Comparison of ENCODE assay signal across 8 mouse cellular contexts in the genomic region with DNA sequence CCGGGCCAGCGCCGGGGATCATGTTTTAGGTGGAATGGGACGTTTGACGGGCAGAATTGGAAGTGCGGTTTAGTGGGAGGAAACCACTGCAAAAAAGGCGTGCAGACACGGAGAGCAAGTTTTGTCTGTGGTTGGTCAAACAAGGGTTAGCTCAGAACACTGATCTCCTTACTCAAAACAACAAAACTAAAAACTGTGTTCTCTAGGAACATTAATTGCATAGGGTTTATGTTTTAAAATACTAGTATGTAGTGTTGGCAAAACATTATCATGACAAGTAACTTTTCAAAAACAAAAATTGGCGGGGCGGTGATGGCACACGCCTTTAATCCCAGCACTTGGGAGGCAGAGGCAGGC. TPM values are rescaled to one million over a fixed set of nuclear protein-coding genes. Genes with fewer than 3 reads are reported as not detected.
DNase-seq lines count a peak whose midpoint lies in the region; ATAC-seq and TF ChIP-seq lines count a peak whose summit lies in the region.

No protein-coding gene starts in this region.

- no peaks in the 10 kb centered on the region for H3K9me3 ChIP-seq in liver, embryonic 12.5 days (replicated peaks)
- no peaks in the 10 kb centered on the region for H3K9me3 ChIP-seq in stomach, postnatal 0 days (ENCODE audit: control insufficient read depth, low read length)

- H3K4me2 ChIP-seq in liver, embryonic 12.5 days: peak overlapping the region; percentile 87
- peak overlapping the region; percentile 69 for H3K4me2 ChIP-seq in stomach, postnatal 0 days (replicated peaks; ENCODE audit: low read depth)

- 28% methylated on average over 11 of the region's 11 CpGs for WGBS in thymus, adult 2 months
- WGBS in liver, embryonic 12.5 days (ENCODE audit: insufficient replicate concordance): 28% methylated on average over 11 of the region's 11 CpGs
- WGBS in stomach, postnatal 0 days: 29% methylated on average over 11 of the region's 11 CpGs

- no peak for TF ChIP-seq POLR2A in thymus, adult 2 months (IDR thresholded peaks at IDR 0.05; ENCODE audit: control insufficient read depth, extremely low read depth, insufficient read depth, low read length, poor library complexity)

- peak overlapping the region; percentile 77 for H3K9ac ChIP-seq in liver, embryonic 12.5 days
- H3K9ac ChIP-seq in stomach, postnatal 0 days (ENCODE audit: low read length): peak overlapping the region; percentile 76

- no peak for DNase-seq in gastrocnemius, adult 2 months
- no peak for DNase-seq in gastrocnemius, adult 8-10 months (ENCODE audit: low spot score in 2 of 2)
- DNase-seq in thymus, adult 2 months: peak; percentile 2
- no peak for DNase-seq in thymus, adult 18-20 months
- DNase-seq in stomach, postnatal 0 days (ENCODE audit: low spot score): no peak
- no peak for DNase-seq in spleen, postnatal 36 days (ENCODE audit: low spot score in 2 of 2)
- DNase-seq in gastrocnemius, postnatal 36 days: no peak

- intact Hi-C loops in gastrocnemius, adult 2 months (cut with DNase I): no loop called here
- intact Hi-C loops in gastrocnemius, postnatal 36 days (cut with DNase I): no loop called here

- H3K4me3 ChIP-seq in gastrocnemius, adult 2 months: peak overlapping the region; percentile 78
- peak overlapping the region; percentile 70 for H3K4me3 ChIP-seq in thymus, adult 2 months (ENCODE audit: control insufficient read depth, insufficient read depth, low read length)
- H3K4me3 ChIP-seq in liver, embryonic 12.5 days: peak overlapping the region; percentile 73
- H3K4me3 ChIP-seq in stomach, postnatal 0 days (ENCODE audit: low read depth, low read length): peak overlapping the region; percentile 60

- no peak for TF ChIP-seq EP300 in stomach, postnatal 0 days (optimal IDR thresholded peaks at IDR 0.05)

- peak overlapping the region; percentile 93 for H3K27ac ChIP-seq in gastrocnemius, adult 2 months
- peak overlapping the region; percentile 78 for H3K27ac ChIP-seq in thymus, adult 2 months (ENCODE audit: control insufficient read depth, insufficient read depth, low read length)
- peak overlapping the region; percentile 91 for H3K27ac ChIP-seq in liver, embryonic 12.5 days
- H3K27ac ChIP-seq in stomach, postnatal 0 days (replicated peaks): peak overlapping the region; percentile 92

- no peaks in the 10 kb centered on the region for H3K36me3 ChIP-seq in thymus, adult 2 months (ENCODE audit: control insufficient read depth, insufficient read depth, low read length)
- H3K36me3 ChIP-seq in liver, embryonic 12.5 days: peaks cover 24% of the 10 kb centered on the region
- peaks cover 3% of the 10 kb centered on the region; the same call in 1 of the 2 replicates for H3K36me3 ChIP-seq in stomach, postnatal 0 days (ENCODE audit: control insufficient read depth, insufficient read depth, low read length)

- no peak for TF ChIP-seq CTCF in gastrocnemius, adult 2 months (IDR thresholded peaks at IDR 0.05)
- TF ChIP-seq CTCF in thymus, adult 2 months (IDR thresholded peaks at IDR 0.05; ENCODE audit: borderline replicate concordance, control insufficient read depth, extremely low read depth, insufficient read depth, low read length, poor library complexity): no peak
- TF ChIP-seq CTCF in stomach, postnatal 0 days (IDR thresholded peaks at IDR 0.05; ENCODE audit: low read depth): no peak

- no peaks in the 10 kb centered on the region for H3K27me3 ChIP-seq in thymus, adult 2 months (ENCODE audit: control insufficient read depth, insufficient read depth, low read length)
- no peaks in the 10 kb centered on the region for H3K27me3 ChIP-seq in liver, embryonic 12.5 days (replicated peaks)
- H3K27me3 ChIP-seq in stomach, postnatal 0 days (ENCODE audit: control insufficient read depth, insufficient read depth, low read length): no peaks in the 10 kb centered on the region

- H3K4me1 ChIP-seq in thymus, adult 2 months (replicated peaks; ENCODE audit: control insufficient read depth, insufficient read depth, low read length): peaks cover 2% of the 10 kb centered on the region; the same call in 1 of the 2 replicates
- H3K4me1 ChIP-seq in liver, embryonic 12.5 days: peaks cover 25% of the 10 kb centered on the region
- H3K4me1 ChIP-seq in stomach, postnatal 0 days (replicated peaks; ENCODE audit: control insufficient read depth, insufficient read depth): no peaks in the 10 kb centered on the region

- no peak for ATAC-seq in liver, embryonic 12.5 days
- ATAC-seq in stomach, postnatal 0 days (ENCODE audit: low FRiP score, low TSS enrichment): no peak

RNA-seq across cellular contexts. Expression of a gene that starts 52.0 kb away (rescaled TPM):
- total RNA-seq in gastrocnemius, adult 2 months (2021): 10 to 100 TPM; 16.7 to 18.4 TPM
- total RNA-seq in gastrocnemius, adult 8-10 months (2022): 10 to 100 TPM; 19.6 to 27.0 (median 20.2) TPM
- 19.2 and 20.4 TPM in 2 replicates for polyA plus RNA-seq in thymus, adult 2 months (2012; rRNA removed)
- 80.8 and 81.1 TPM in 2 replicates for polyA plus RNA-seq in liver, embryonic 12.5 days (2016; fragmentation: Nextera tagmentation; extraction: Ambion mirVana)
- polyA plus RNA-seq in stomach, postnatal 0 days (2015; fragmentation: Nextera tagmentation; extraction: Ambion mirVana): 79.8 and 84.5 TPM in 2 replicates
- total RNA-seq in gastrocnemius, postnatal 36 days (2021): 10 to 100 TPM; 14.0 to 16.5 TPM
